ENCODE assay signal across 9 mouse cellular contexts in genomic region chr2:52176537-52176936, GRCm38 (mm10).
DNase-seq lines count a peak whose midpoint lies in the region; ATAC-seq and TF ChIP-seq lines count a peak whose summit lies in the region.
"Had no signal": no experiment of that assay in that cellular context is flagged by ENCODE, and none has a peak within 500 bp of the region (broad histone marks: within the 10 kb centered on the region; RNA-seq: fewer than 3 reads in every experiment).

No protein-coding gene starts in this region.

- H3K9ac ChIP-seq in intestine, postnatal 0 days (ENCODE audit: low read depth, low read length), result no peak overlapping the region
- H3K9ac ChIP-seq in intestine, embryonic 16.5 days (ENCODE audit: low read depth, low read length), result no peak overlapping the region
- no peak overlapping the region for H3K9ac ChIP-seq in kidney, embryonic 15.5 days

- ATAC-seq in intestine, postnatal 0 days, result no peak
- ATAC-seq in intestine, embryonic 16.5 days, result no peak
- no peak for ATAC-seq in kidney, embryonic 15.5 days (replicated peaks; ENCODE audit: low FRiP score)

- H3K4me2 ChIP-seq in intestine, postnatal 0 days (replicated peaks; ENCODE audit: low read depth), result no peak overlapping the region
- H3K4me2 ChIP-seq in intestine, embryonic 16.5 days (ENCODE audit: low read depth, low read length), result no peak overlapping the region
- H3K4me2 ChIP-seq in kidney, embryonic 15.5 days, result no peak overlapping the region

- H3K4me1 ChIP-seq in intestine, postnatal 0 days (replicated peaks; ENCODE audit: control insufficient read depth, insufficient read depth, low read length), result no peaks in the 10 kb centered on the region
- no peaks in the 10 kb centered on the region for H3K4me1 ChIP-seq in intestine, embryonic 16.5 days (ENCODE audit: control insufficient read depth, insufficient read depth, low read length)
- H3K4me1 ChIP-seq in kidney, embryonic 15.5 days, result no peaks in the 10 kb centered on the region

- peak; percentile 21 to 38 for DNase-seq in CD8-positive naive resting alpha-beta T cell, adult 2 months (ENCODE audit: low read depth in 2 of 2, low spot score in 2 of 2)
- DNase-seq in cerebellum, adult 11-12 months, result peak; percentile 96
- DNase-seq in layer of hippocampus, adult 2 months (ENCODE audit: low spot score in 2 of 2), result peak; percentile 81 to 90
- DNase-seq in right cerebral cortex, adult 18-20 months, result peak; percentile 89
- no peak for DNase-seq in liver
- DNase-seq: kidney, postnatal 25 days had no signal

- H3K36me3 ChIP-seq in intestine, postnatal 0 days (ENCODE audit: control insufficient read depth, insufficient read depth), result no peaks in the 10 kb centered on the region
- H3K36me3 ChIP-seq in intestine, embryonic 16.5 days (ENCODE audit: control insufficient read depth, insufficient read depth, low read length), result no peaks in the 10 kb centered on the region
- no peaks in the 10 kb centered on the region for H3K36me3 ChIP-seq in kidney, embryonic 15.5 days

- no peaks in the 10 kb centered on the region for H3K27me3 ChIP-seq in intestine, postnatal 0 days (replicated peaks; ENCODE audit: control insufficient read depth, insufficient read depth, low read length)
- H3K27me3 ChIP-seq in intestine, embryonic 16.5 days (replicated peaks; ENCODE audit: control insufficient read depth, insufficient read depth, low read length), result no peaks in the 10 kb centered on the region
- H3K27me3 ChIP-seq in kidney, embryonic 15.5 days, result no peaks in the 10 kb centered on the region

- no peak overlapping the region for H3K4me3 ChIP-seq in layer of hippocampus, adult 2 months
- H3K4me3 ChIP-seq in intestine, postnatal 0 days (ENCODE audit: low read depth, low read length), result no peak overlapping the region
- H3K4me3 ChIP-seq in intestine, embryonic 16.5 days (ENCODE audit: low read length), result no peak overlapping the region
- H3K4me3 ChIP-seq in kidney, embryonic 15.5 days (replicated peaks), result no peak overlapping the region

- no peak for TF ChIP-seq CTCF in layer of hippocampus, adult 2 months (conservative IDR thresholded peaks at IDR 0.05)
- no peak for TF ChIP-seq CTCF in intestine, postnatal 0 days (IDR thresholded peaks at IDR 0.05; ENCODE audit: low read depth)

- H3K27ac ChIP-seq in layer of hippocampus, adult 2 months, result peak overlapping the region; percentile 59; the same call in 1 of the 2 replicates
- no peak overlapping the region for H3K27ac ChIP-seq in intestine, postnatal 0 days (ENCODE audit: low read depth, low read length)
- no peak overlapping the region for H3K27ac ChIP-seq in intestine, embryonic 16.5 days (ENCODE audit: low read length)
- no peak overlapping the region for H3K27ac ChIP-seq in kidney, embryonic 15.5 days

- H3K9me3 ChIP-seq in intestine, postnatal 0 days (ENCODE audit: control insufficient read depth), result no peaks in the 10 kb centered on the region
- H3K9me3 ChIP-seq in intestine, embryonic 16.5 days (ENCODE audit: control insufficient read depth, low read length), result no peaks in the 10 kb centered on the region
- no peaks in the 10 kb centered on the region for H3K9me3 ChIP-seq in kidney, embryonic 15.5 days (replicated peaks)

- WGBS in intestine, postnatal 0 days, result 76% methylated on average over 8 of the region's 8 CpGs
- 68% methylated on average over 8 of the region's 8 CpGs for WGBS in intestine, embryonic 16.5 days
- WGBS in kidney, embryonic 15.5 days, result 63% methylated on average over 8 of the region's 8 CpGs
